Mouse (Mus musculus): ENCODE measurements around the gene Ide.

Ide gene

DNA sequence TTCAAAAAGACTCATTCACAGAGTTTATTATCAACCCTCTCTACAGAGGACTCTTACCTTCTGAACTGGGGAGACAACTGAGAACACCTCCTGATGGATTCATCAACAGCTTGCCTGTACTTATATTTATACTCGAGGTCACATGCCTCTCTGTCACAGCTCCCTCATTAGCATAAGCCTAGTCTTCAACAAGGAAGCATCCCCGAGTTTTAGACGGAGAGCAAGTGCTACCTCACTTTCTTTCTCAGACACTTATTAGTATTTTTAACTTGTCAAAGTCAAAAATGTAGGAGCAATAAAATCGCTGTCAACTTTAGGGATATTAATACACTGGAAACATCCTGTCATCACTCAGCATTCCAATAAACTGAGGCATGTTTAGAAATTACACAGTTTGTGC is at the start of gene Ide:
Gene Ide (minus strand): TSS at position 101 of the 400 bp plus-strand sequence.
- DNase-seq (ENCODE audit: low read depth) = no peak

DNA sequence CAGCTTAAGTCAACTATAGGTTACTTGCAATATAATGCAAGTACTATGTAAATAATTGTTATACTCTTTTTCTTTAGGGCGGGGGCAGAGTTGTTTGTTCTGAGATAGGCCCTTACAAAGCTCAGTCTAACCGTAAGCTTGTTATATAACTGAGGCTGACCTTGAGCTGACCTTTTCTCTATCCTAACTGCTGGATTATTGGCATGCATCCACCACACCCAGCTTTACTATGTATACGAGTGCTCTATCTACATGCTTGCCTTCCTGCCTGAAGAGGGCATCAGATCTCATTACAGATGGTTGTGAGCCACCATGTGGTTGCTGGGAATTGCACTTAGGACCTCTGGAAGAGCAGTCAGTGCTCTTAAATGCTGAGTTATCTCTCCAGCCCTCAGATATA is 48.5 kb upstream of the Ide start:
- DNase-seq (ENCODE audit: low read depth) = no peak

- DNase-seq (ENCODE audit: low read depth) = no peak
Measured at GRCm38 (mm10) chr19:37378816-37379215, 41.2 kb upstream of the Ide start.

GRCm38 (mm10) chr19:37377404-37377990 is 39.8 kb upstream of the Ide start:
- DNase-seq (ENCODE audit: low read depth) = no peak

- no peak for DNase-seq (ENCODE audit: low read depth)
Measured at GRCm38 (mm10) chr19:37376841-37377240, 39.2 kb upstream of the Ide start.

DNA sequence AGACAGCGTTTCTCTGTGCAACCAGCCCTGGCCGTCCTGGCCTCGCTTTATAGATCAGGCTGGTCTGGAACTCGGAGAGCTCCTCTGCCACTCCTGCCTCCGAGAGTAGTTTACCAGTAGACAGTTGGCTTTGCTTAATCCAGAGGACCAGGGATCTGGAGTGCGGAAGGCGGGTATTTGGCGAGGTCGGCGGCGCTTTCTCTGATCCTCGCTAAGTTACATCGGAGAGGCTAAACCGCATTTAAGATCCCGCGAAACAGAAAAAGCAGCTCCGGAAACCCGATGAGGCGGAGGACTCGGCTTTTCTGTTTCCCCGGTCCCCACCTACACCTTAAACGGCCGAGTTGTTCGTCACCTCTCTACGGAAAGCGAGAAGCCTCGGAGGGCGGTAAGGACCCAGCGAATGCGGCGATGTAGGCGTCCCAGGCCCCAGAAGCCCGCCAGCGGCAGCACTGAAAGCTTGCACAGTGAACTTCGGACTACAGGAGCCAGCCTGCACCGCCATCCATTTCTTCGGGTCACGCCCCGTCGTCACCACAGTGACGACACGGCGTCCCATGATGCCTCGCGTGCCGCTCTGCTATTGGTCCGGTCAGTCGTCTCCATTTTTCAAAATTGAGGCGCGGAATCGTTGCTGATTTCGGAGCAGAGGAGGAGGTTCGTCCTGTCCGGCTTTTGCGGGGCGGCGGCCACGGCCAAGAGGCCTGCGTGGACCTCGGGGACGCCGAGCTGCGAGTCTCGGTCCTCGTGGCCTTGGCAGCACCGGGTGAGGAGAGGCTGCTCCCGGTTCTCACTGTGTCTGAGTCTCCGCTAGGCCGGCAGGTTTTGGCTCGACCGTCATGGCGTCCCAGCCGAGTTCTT is 38.3 kb upstream of the Ide start, which contains the start of gene Kif11:
Gene Kif11 (plus strand): TSS at position 649 of the 861 bp plus-strand sequence.
- DNase-seq (ENCODE audit: low read depth) = peak; percentile 87

DNA sequence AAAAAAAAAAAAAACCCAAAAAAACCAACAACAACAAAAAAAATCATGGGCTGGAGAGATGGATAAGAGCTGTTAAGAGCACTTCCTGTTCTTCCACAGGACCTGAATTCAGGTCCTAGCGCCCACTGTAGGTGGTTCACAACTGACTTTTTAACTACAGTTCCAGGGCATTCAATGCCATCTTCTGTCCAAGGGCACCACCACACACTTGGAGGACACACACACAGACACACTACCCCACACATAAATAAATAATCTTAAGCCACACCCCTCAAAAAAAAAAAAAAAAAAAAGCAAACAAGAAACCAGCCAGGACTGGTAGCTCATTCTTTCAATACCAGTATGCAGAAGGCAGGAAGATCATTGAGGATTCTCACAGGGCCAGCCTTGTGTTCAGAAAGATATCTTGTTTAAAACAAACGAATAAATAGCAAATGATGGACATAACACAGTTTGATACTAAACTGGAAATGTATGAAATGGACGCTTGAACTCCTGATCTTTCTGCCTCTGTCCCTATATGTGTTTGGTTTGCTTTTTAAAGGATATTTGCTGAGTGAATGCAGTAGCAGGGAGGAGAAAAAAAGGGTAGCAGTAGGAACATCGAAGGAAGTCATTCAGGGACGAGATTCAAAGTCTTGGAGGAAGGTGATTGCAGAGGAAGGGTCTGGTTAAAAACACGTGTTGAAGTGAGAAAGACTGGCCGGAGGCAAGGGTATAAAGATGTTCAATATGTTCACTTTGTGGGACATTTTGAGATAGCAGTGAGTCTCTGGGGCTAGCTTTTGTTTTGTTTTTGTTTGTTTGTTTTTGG is 37.5 kb upstream of the Ide start:
- peak; percentile 19 for DNase-seq (ENCODE audit: low read depth)

DNA sequence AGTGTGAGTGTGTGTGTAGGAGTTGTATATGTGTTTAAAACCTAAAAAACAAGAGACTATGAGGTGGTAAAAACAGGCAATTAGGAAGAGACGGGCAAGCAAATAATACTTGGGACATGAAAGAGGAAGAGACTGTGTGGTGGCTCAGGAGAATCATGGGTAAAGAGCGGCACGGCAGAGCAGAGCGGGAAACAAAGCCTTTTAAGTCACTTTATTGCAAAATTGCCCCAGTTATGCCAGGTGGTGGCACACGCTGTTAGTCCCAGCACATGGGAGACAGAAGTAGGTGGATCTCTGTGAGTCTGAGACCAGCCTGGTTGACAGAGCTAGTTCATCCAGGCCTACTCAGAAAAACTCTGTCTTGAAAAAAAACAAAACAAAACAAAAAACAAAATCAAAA is 32.7 kb upstream of the Ide start:
- DNase-seq (ENCODE audit: low read depth) = no peak

DNA sequence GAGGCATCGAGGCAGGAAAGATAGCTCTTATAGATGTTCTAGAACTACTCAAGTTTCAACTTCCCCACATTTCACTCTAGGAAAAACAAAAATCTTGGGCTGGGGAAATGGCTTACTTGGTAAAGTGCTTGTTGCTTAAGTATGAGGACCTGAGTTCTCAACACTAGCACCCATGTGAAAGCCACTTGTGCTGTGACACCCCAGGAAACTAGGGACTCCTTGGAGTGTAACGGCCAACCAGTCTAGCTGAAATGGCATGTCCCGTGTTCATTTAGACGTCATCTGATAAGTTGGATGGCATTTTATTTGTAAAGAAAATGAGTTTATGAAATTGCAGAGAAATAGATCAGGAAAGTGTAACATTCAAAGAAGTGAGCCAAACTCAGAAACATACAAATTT is 32.3 kb upstream of the Ide start:
- no peak for DNase-seq (ENCODE audit: low read depth)

DNA sequence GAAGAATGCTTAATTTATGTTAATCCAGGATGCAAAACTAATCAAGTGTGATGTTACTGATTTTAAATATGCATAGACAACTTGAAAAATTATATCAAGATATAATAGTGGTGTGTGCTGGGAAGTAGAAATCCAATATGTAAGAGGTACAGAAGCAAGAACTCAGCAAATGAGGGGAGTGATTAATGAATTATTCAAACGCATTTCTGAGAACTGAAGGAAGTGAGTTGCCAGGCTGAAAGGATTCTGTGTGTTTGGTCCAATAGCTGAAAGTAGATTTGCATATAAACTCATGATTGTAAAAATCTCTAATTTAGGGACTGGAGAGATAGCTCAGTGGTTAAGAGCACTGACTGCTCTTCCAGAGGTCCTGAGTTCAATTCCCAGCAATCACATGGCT is 31.3 kb upstream of the Ide start:
- DNase-seq (ENCODE audit: low read depth) = no peak

- DNase-seq (ENCODE audit: low read depth) = no peak
Measured at GRCm38 (mm10) chr19:37363128-37363939, 25.7 kb upstream of the Ide start.

DNA sequence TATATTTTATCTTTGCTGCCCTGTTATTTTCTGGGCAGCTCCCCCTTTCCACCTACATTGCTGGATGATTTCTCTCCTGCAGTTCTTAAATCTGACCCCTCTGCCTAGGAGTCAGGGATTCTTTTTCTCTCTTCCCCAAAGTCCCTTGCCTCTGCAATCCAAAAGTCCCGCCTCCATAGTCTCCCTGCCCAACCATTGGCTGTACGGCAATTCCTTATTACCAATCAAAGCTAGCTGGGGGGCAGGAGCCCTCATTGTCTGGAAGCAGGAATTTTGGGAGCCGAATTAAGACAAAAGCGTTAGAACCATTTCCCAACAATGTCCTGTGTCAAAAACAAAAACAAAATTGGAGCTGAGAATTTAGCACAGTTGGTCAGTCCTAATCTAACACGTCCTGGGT is 24.9 kb upstream of the Ide start:
- no peak for DNase-seq (ENCODE audit: low read depth)

DNA sequence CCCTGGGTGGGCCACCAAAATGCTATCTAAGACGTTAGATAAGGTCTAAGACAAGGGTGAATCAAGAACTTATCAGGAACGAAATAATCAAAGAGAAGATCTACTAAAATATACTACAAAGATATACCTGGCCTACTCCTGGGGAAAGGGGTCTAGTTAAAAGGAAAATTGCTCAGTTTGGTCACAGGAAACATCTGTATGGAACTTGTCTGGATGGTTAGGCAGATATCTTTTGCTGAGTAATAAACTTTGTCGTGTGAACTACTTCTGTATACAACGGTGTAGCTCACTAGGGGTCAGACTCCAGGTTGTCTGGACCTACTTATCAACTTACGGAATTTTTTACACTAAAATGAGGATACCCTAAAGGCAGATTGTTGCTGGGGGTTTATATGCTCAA is 22.4 kb upstream of the Ide start:
- DNase-seq (ENCODE audit: low read depth) = no peak

GRCm38 (mm10) chr19:37353331-37353730 is 15.7 kb upstream of the Ide start:
- DNase-seq (ENCODE audit: low read depth) = no peak

DNA sequence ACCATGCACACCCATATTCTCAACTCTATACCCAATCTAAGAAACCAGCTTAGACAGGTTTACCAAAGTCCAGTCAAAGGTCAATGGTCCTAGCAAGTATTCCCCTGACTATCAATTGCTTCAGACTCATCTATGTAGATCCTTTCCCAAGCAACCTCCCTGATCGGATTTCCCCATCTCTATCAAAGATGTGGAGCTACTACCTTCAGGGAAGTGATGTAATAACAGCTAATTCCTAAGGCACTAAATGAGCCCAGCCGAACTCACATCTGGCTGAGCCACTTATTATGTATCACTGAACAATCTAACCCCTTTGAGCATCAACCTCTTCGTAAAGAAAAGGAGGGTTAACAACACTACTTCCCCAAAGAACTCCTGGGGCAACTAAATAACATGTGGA is 15.1 kb upstream of the Ide start:
- DNase-seq (ENCODE audit: low read depth) = no peak

GRCm38 (mm10) chr19:37348952-37349351 is 11.3 kb upstream of the Ide start:
- DNase-seq (ENCODE audit: low read depth) = no peak

GRCm38 (mm10) chr19:37348331-37348730 is 10.7 kb upstream of the Ide start:
- DNase-seq (ENCODE audit: low read depth) = no peak

DNA sequence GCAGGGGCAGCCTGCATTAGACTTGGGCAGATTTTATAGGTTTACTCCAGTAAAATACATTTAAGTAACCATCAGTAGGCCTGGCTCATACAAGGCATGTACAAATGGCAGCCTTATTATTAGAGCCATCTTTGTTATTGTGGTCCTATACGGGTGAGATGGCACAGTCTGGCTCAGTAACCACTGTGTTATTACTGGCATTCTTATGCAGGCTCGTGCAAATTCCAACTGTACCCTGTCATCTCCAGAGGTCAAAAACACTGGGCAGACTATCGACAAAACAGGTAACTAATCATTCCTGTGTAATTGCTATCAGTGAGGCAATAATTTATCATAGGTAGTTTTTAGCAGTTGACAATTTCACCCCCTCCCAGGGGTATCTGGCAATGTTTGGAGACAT is 8.6 kb upstream of the Ide start:
- DNase-seq (ENCODE audit: low read depth) = no peak

- DNase-seq (ENCODE audit: low read depth) = no peak
Measured at GRCm38 (mm10) chr19:37343899-37344298, 6.2 kb upstream of the Ide start.

DNA sequence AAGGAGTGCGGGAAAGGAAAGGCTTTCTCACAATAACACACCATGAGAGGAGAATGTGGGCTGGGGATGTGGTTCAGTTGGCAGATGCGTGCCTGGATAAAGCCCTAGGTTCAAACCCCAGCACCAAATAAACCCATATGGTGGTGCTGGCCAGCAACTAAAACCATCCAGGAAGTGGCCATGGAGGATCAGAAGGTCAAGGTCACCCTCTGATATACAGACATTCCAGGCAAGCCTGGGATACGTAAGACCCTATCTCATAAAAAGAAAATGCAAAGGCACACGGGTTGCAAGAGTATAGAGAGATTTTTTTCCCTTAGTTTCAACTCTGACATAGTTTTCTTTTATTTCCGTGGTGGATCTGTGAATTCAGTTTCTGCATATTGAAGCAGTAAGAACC is 3.3 kb upstream of the Ide start:
- no peak for DNase-seq (ENCODE audit: low read depth)

- no peak for DNase-seq (ENCODE audit: low read depth)
Measured at GRCm38 (mm10) chr19:37340495-37340894, 2.8 kb upstream of the Ide start.

- DNase-seq (ENCODE audit: low read depth) = no peak
Measured at GRCm38 (mm10) chr19:37335392-37335791, 2.3 kb downstream of the Ide start.
